11 mouse cellular contexts compared by ENCODE assay signal in genomic region chr13:53001511-53001935, GRCm38 (mm10). TPM values are rescaled to one million over a fixed set of nuclear protein-coding genes. Genes with fewer than 3 reads are reported as not detected.
DNase-seq lines count a peak whose midpoint lies in the region; ATAC-seq and TF ChIP-seq lines count a peak whose summit lies in the region.
"Had no signal": no experiment of that assay in that cellular context is flagged by ENCODE, and none has a peak within 500 bp of the region (broad histone marks: within the 10 kb centered on the region; RNA-seq: fewer than 3 reads in every experiment).

No protein-coding gene starts in this region.

- no peak overlapping the region for H3K4me3 ChIP-seq in liver, adult 2 months (ENCODE audit: insufficient read depth, low read depth, low read length)
- H3K4me3 ChIP-seq in liver, embryonic 11.5 days (ENCODE audit: low read depth, low read length) = no peak overlapping the region
- no peak overlapping the region for H3K4me3 ChIP-seq in forebrain, embryonic 16.5 days (replicated peaks; ENCODE audit: low read length)
- H3K4me3 ChIP-seq in gastrocnemius, adult 2 months = no peak overlapping the region
- H3K4me3 ChIP-seq: forebrain, embryonic 13.5 days had no signal

- no peak overlapping the region for H3K4me2 ChIP-seq in liver, embryonic 11.5 days
- no peak overlapping the region for H3K4me2 ChIP-seq in forebrain, embryonic 16.5 days (ENCODE audit: low read length)
- H3K4me2 ChIP-seq: forebrain, embryonic 13.5 days had no signal

- POLR2A ChIA-PET in Patski (lab: Charles Lee) = interaction anchor here (0.6 to 0.9 kb wide), 2 partner anchors 32 to 101 kb away, joined by 3 to 8 read pairs; no protein-coding TSS in a partner anchor

- in situ Hi-C loops in Patski (cut with MboI; ENCODE audit: low pct_unique_long_range_greater_than_20kb) = no loop called here

- WGBS in liver, adult 2 months = 19% methylated on average over 2 of the region's 2 CpGs
- 77% methylated on average over 2 of the region's 2 CpGs for WGBS in liver, embryonic 11.5 days
- WGBS in forebrain, embryonic 16.5 days = 85% methylated on average over 2 of the region's 2 CpGs

- no peak overlapping the region for H3K9ac ChIP-seq in liver, adult 2 months (ENCODE audit: low read depth, low read length)
- H3K9ac ChIP-seq in liver, embryonic 11.5 days (ENCODE audit: low read depth, low read length) = no peak overlapping the region
- no peak overlapping the region for H3K9ac ChIP-seq in forebrain, embryonic 16.5 days (replicated peaks; ENCODE audit: low read depth, low read length)
- H3K9ac ChIP-seq: forebrain, embryonic 13.5 days had no signal

- DNase-seq in liver, adult 2 months (ENCODE audit: extremely low read depth, low read depth, low spot score) = peak; percentile 63
- DNase-seq in liver, embryonic 11.5 days (ENCODE audit: low spot score) = no peak
- DNase-seq in Patski (ENCODE audit: low read depth, low spot score) = peak; percentile 94
- DNase-seq in layer of hippocampus, adult 8-10 months (ENCODE audit: low spot score in 2 of 2) = no peak
- DNase-seq in gastrocnemius, adult 2 months = no peak
- DNase-seq: kidney, adult 8-10 months; right cerebral cortex, adult 18-20 months had no signal

- intact Hi-C loops in gastrocnemius, adult 2 months (cut with DNase I) = no loop called here

- no peaks in the 10 kb centered on the region for H3K79me2 ChIP-seq in liver, adult 2 months (ENCODE audit: control insufficient read depth, insufficient read depth, low read length)

- CTCF ChIA-PET in Patski (lab: Charles Lee) = no interaction called here

- no peaks in the 10 kb centered on the region for H3K27me3 ChIP-seq in liver, adult 2 months (ENCODE audit: control insufficient read depth, insufficient read depth, low read length)
- no peaks in the 10 kb centered on the region for H3K27me3 ChIP-seq in liver, embryonic 11.5 days (replicated peaks; ENCODE audit: control insufficient read depth, insufficient read depth, low read length)
- H3K27me3 ChIP-seq in Patski = no peaks in the 10 kb centered on the region
- H3K27me3 ChIP-seq in forebrain, embryonic 16.5 days (replicated peaks; ENCODE audit: control insufficient read depth, insufficient read depth, low read length) = no peaks in the 10 kb centered on the region
- H3K27me3 ChIP-seq: forebrain, embryonic 13.5 days had no signal

- H3K9me3 ChIP-seq in liver, embryonic 11.5 days (ENCODE audit: control insufficient read depth, low read length) = no peaks in the 10 kb centered on the region
- no peaks in the 10 kb centered on the region for H3K9me3 ChIP-seq in forebrain, embryonic 16.5 days (ENCODE audit: control insufficient read depth, low read length)
- H3K9me3 ChIP-seq: forebrain, embryonic 13.5 days had no signal

- no peaks in the 10 kb centered on the region for H3K36me3 ChIP-seq in liver, adult 2 months (ENCODE audit: control insufficient read depth, insufficient read depth, low read length)
- H3K36me3 ChIP-seq in liver, embryonic 11.5 days (ENCODE audit: control insufficient read depth, insufficient read depth, low read length) = no peaks in the 10 kb centered on the region
- H3K36me3 ChIP-seq in forebrain, embryonic 16.5 days (ENCODE audit: control insufficient read depth, insufficient read depth) = no peaks in the 10 kb centered on the region

- TF ChIP-seq CTCF in liver, adult 2 months (IDR thresholded peaks at IDR 0.05; ENCODE audit: low read depth, low read length) = no peak
- TF ChIP-seq CTCF in Patski (IDR thresholded peaks at IDR 0.05) = no peak
- TF ChIP-seq CTCF in gastrocnemius, adult 2 months (IDR thresholded peaks at IDR 0.05) = no peak

- no peak overlapping the region for H3K27ac ChIP-seq in liver, adult 2 months (replicated peaks; ENCODE audit: insufficient read depth, low read depth, low read length)
- H3K27ac ChIP-seq in liver, embryonic 11.5 days (ENCODE audit: low read depth, low read length) = no peak overlapping the region
- H3K27ac ChIP-seq in forebrain, embryonic 16.5 days (ENCODE audit: low read length) = no peak overlapping the region
- no peak overlapping the region for H3K27ac ChIP-seq in gastrocnemius, adult 2 months
- H3K27ac ChIP-seq: forebrain, embryonic 13.5 days had no signal

- peaks cover 5% of the 10 kb centered on the region for H3K4me1 ChIP-seq in liver, adult 2 months (ENCODE audit: control insufficient read depth, insufficient read depth, low read length)
- 0 out of 2 replicates have a peak, but pooled peaks cover 4% of the 10 kb centered on the region for H3K4me1 ChIP-seq in liver, embryonic 11.5 days (replicated peaks; ENCODE audit: control insufficient read depth, insufficient read depth, low read length)
- H3K4me1 ChIP-seq in forebrain, embryonic 16.5 days (replicated peaks; ENCODE audit: control insufficient read depth, insufficient read depth, low read length) = no peaks in the 10 kb centered on the region
- H3K4me1 ChIP-seq: forebrain, embryonic 13.5 days had no signal

- no peak for TF ChIP-seq POLR2A in liver, adult 2 months (IDR thresholded peaks at IDR 0.05; ENCODE audit: extremely low read depth, insufficient read depth, low read length)

- ATAC-seq in liver, embryonic 11.5 days (replicated peaks; ENCODE audit: low FRiP score) = no peak
- ATAC-seq in Patski = peak; percentile 82
- peak; percentile 91 to 96 for ATAC-seq in hematopoietic stem cell, adult 5-6 weeks (replicated peaks in 1 of 2; ENCODE audit: insufficient read depth in 1 of 2, low FRiP score in 2 of 2, low TSS enrichment in 1 of 2, low read depth in 1 of 2, poor library complexity in 2 of 2, severe bottlenecking in 2 of 2)
- peak; percentile 42; the same call in 1 of the 2 replicates for ATAC-seq in neutrophil, adult 5-6 weeks (ENCODE audit: extremely low read depth, insufficient number of reproducible peaks, low FRiP score, poor library complexity, severe bottlenecking)
- no peak for ATAC-seq in forebrain, embryonic 16.5 days
- ATAC-seq: forebrain, embryonic 13.5 days had no signal

RNA-seq across cellular contexts. Expression of gene Nfil3, which starts 20.6 kb away (rescaled TPM):
- 6.2 and 10.2 TPM in 2 replicates for total RNA-seq in liver, adult 2 months (2014; rRNA removed)
- 7.9 and 16.2 TPM in 2 replicates for polyA plus RNA-seq in liver, adult 2 months (2012; rRNA removed)
- polyA plus RNA-seq in liver, embryonic 11.5 days (2014; fragmentation: Nextera tagmentation; extraction: Ambion mirVana) = 8.5 and 9.8 TPM in 2 replicates
- polyA plus RNA-seq in Patski (2021) = 58.4 TPM
- 10.1 and 11.2 TPM in 2 replicates for total RNA-seq in hematopoietic stem cell, adult 5-6 weeks (2017)
- total RNA-seq in neutrophil, adult 5-6 weeks (2017) = 37.8 and 41.9 TPM in 2 replicates
- total RNA-seq in layer of hippocampus, adult 8-10 months (2022) = 10 to 100 TPM in 3 of 4 experiments, 1 to 10 TPM in 1; 9.8 to 16.8 (median 15.8) TPM
- 58.8 and 67.1 TPM in 2 replicates for polyA plus RNA-seq in forebrain, embryonic 16.5 days (2015; fragmentation: Nextera tagmentation; extraction: Ambion mirVana)
- 100 to 1,000 TPM in 1 of 2 experiments, 10 to 100 TPM in 1; 40.2 to 137 TPM for total RNA-seq in gastrocnemius, adult 2 months (2021)

Comparison
In these comparisons a context has a peak if more than half of its experiments do, and no peak if none do; other contexts are left out.
1. DNase-seq: peak in liver, adult 2 months (single experiment) and Patski (single experiment); none in liver, embryonic 11.5 days (single experiment), layer of hippocampus, adult 8-10 months (0 of 2) and gastrocnemius, adult 2 months (single experiment).
2. ATAC-seq: peak in Patski (single experiment), hematopoietic stem cell, adult 5-6 weeks (2 of 2) and neutrophil, adult 5-6 weeks (single experiment); none in liver, embryonic 11.5 days (single experiment) and forebrain, embryonic 16.5 days (single experiment).